Mouse (Mus musculus) kidney, adult 10 weeks (tissue): Measurements from ENCODE around the gene Ulk3. TPM values are rescaled to one million over a fixed set of nuclear protein-coding genes. Genes with fewer than 3 reads are reported as not detected.

Source experiments
- polyA plus RNA-seq: library from polyadenylated mRNA; stranded (reverse); fragments of 350-450 nt; fragmentation: Illumina TruSeq; extraction: RNeasy Lipid Tissue Mini Kit (QIAGEN cat#74804); gene quantifications from one replicate; pipeline ENCODE4 v1.2.3, GENCODE M21; 2014; ENCODE audit warnings: low read depth, low replicate concordance

The Ulk3 gene
- 6.8 TPM for polyA plus RNA-seq

GRCm38 (mm10) chr9:57589224-57590126 lies at the start of gene Ulk3:
Gene Ulk3 (plus strand): TSS chr9:57589452.

GRCm38 (mm10) chr9:57552139-57552887 lies 36.9 kb upstream of the Ulk3 start, which contains the start of gene Mpi:
Gene Mpi (minus strand): TSS chr9:57552763.

GRCm38 (mm10) chr9:57560861-57561710 lies 28.2 kb upstream of the Ulk3 start, which contains the start of gene Scamp2:
Gene Scamp2 (plus strand): TSS chr9:57560943.

GRCm38 (mm10) chr9:57606139-57606851 lies 17.0 kb downstream of the Ulk3 start, which contains the start of gene Cplx3:
Gene Cplx3 (minus strand): TSS chr9:57606281.

GRCm38 (mm10) chr9:57620674-57621073 lies 31.4 kb downstream of the Ulk3 start, which contains the start of gene Lman1l:
Gene Lman1l (minus strand): TSS chr9:57620774.

Other genes starting within 250 kb of the Ulk3 start
- 7.9 TPM for gene Ppcdc, start 149.3 kb upstream of the Ulk3 start, polyA plus RNA-seq
- gene Scamp5, start 121.4 kb upstream of the Ulk3 start, polyA plus RNA-seq, result 10.6 TPM
- gene Rpp25, start 85.4 kb upstream of the Ulk3 start, polyA plus RNA-seq, result not detected
- gene Cox5a, start 68.2 kb upstream of the Ulk3 start, polyA plus RNA-seq, result 1,567 TPM
- 6.4 TPM for gene Fam219b, start 51.9 kb upstream of the Ulk3 start, polyA plus RNA-seq
- gene Mpi, start 36.7 kb upstream of the Ulk3 start, polyA plus RNA-seq, result 16.5 TPM
- gene Scamp2, start 28.5 kb upstream of the Ulk3 start, polyA plus RNA-seq, result 28.1 TPM
- gene Cplx3, start 16.8 kb downstream of the Ulk3 start, polyA plus RNA-seq, result not detected
- not detected for gene Lman1l, start 31.3 kb downstream of the Ulk3 start, polyA plus RNA-seq
- gene Csk, start 64.2 kb downstream of the Ulk3 start, polyA plus RNA-seq, result 1.9 TPM
- not detected for gene Cyp1a2, start 94.3 kb downstream of the Ulk3 start, polyA plus RNA-seq
- gene Cyp1a1, start 98.5 kb downstream of the Ulk3 start, polyA plus RNA-seq, result 1.3 TPM
- 2.6 TPM for gene Edc3, start 119.1 kb downstream of the Ulk3 start, polyA plus RNA-seq
- 23.9 TPM for gene Clk3, start 176.4 kb downstream of the Ulk3 start, polyA plus RNA-seq
- 0.89 TPM for gene Arid3b, start 247.3 kb downstream of the Ulk3 start, polyA plus RNA-seq